Mouse (Mus musculus) forebrain, postnatal 0 days (tissue): Measurements from ENCODE around the gene Sardh. TPM values are rescaled to one million over a fixed set of nuclear protein-coding genes. Genes with fewer than 3 reads are reported as not detected.

Experiments
- ATAC-seq: fragments of 200-750 bp; cut with Nextera tagmentation; 2 replicates; pipeline ENCODE4 v1.8.0; 2017; ENCODE audit warnings: mild to moderate bottlenecking, moderate library complexity
- DNase-seq: peaks from one replicate; pipeline ENCODE4 v3.0.0-alpha.2; 2015
- H3K27ac ChIP-seq: fragments of 300-500 bp; sonication (generic); 2 replicates; pipeline ENCODE4 v1.5.1; 2014; ENCODE audit warnings: low read depth, mild to moderate bottlenecking, antibody characterized with exemption, low read length, moderate library complexity, mixed read lengths
- H3K27me3 ChIP-seq: fragments of 300-500 bp; sonication (generic); 2 replicates; pipeline ENCODE4 v1.6.1; 2014; ENCODE audit warnings: mild to moderate bottlenecking, low read length, mixed read lengths; ENCODE audit not compliant: insufficient read depth
- H3K36me3 ChIP-seq: fragments of 300-500 bp; sonication (generic); 2 replicates; pipeline ENCODE4 v1.6.1; 2014; ENCODE audit warnings: mild to moderate bottlenecking, moderate library complexity; ENCODE audit not compliant: insufficient read depth
- H3K4me1 ChIP-seq: fragments of 300-500 bp; sonication (generic); 2 replicates; pipeline ENCODE4 v1.6.1; 2014; ENCODE audit warnings: antibody characterized with exemption; ENCODE audit not compliant: insufficient read depth
- H3K4me2 ChIP-seq: fragments of 300-500 bp; sonication (generic); 2 replicates; pipeline ENCODE4 v1.6.1; 2014; ENCODE audit warnings: low read depth, mild to moderate bottlenecking, moderate library complexity
- H3K4me3 ChIP-seq: fragments of 300-500 bp; sonication (generic); 2 replicates; pipeline ENCODE4 v1.5.1; 2014; ENCODE audit warnings: low read depth, low read length, mixed read lengths
- H3K9ac ChIP-seq: fragments of 300-500 bp; sonication (generic); 2 replicates; pipeline ENCODE4 v1.6.1; 2014; ENCODE audit warnings: mild to moderate bottlenecking
- H3K9me3 ChIP-seq: fragments of 300-500 bp; sonication (generic); 2 replicates; pipeline ENCODE4 v1.6.1; 2016; ENCODE audit warnings: low read length
- CTCF ChIP-seq: sonication (generic); IDR thresholded peaks from 2 replicates; pipeline ENCODE4 v1.5.1; 2016; ENCODE audit warnings: antibody characterized with exemption, control low read depth, low read depth
- WGBS: fragments of 180-500 bp; shearing (Covaris S2); extraction: QIAGEN DNeasy Blood & Tissue Kit; methylation state at CpG from one replicate; pipeline ENCODE4 v1.1.7; 2014; 5-methylcytosine and 5-hydroxymethylcytosine counted together
- polyA plus RNA-seq: library from polyadenylated mRNA; unstranded; fragments of >200 nt; fragmentation: Nextera tagmentation; extraction: Ambion mirVana; gene quantifications from 2 replicates; pipeline ENCODE4 v1.2.1, GENCODE M21; 2015
- total RNA-seq: library from RNA; depleted of rRNA; stranded (reverse); fragments of >200 nt; gene quantifications from 2 replicates; pipeline ENCODE4 v1.2.3, GENCODE M21; 2014

The Sardh gene
- total and polyA plus RNA-seq, 2 experiments from 2014 or later: 5.7 to 7.2 TPM

- TF ChIP-seq CTCF: no peak
- no peaks in the 10 kb centered on the region for H3K9me3 ChIP-seq
- 35% methylated on average over 7 of the region's 7 CpGs for WGBS
- H3K9ac ChIP-seq: no peak overlapping the region
- H3K4me1 ChIP-seq: no peaks in the 10 kb centered on the region
- H3K4me3 ChIP-seq: no peak overlapping the region
- H3K36me3 ChIP-seq: no peaks in the 10 kb centered on the region
- H3K27ac ChIP-seq: no peak overlapping the region
- peak; percentile 93 for ATAC-seq
- H3K4me2 ChIP-seq: peak overlapping the region; percentile 21; the same call in 1 of the 2 replicates
- peak; percentile 69 for DNase-seq
- no peaks in the 10 kb centered on the region for H3K27me3 ChIP-seq
Observed at GRCm38 (mm10) chr2:27246712-27247486, 1.2 kb downstream of the Sardh start.

GRCm38 (mm10) chr2:27245947-27246346 lies 2.2 kb downstream of the Sardh start:
- DNase-seq: no peak
- H3K9ac ChIP-seq: no peak overlapping the region
- WGBS: 55% methylated on average over 7 of the region's 7 CpGs
- H3K4me3 ChIP-seq: no peak overlapping the region
- no peaks in the 10 kb centered on the region for H3K4me1 ChIP-seq
- H3K9me3 ChIP-seq: no peaks in the 10 kb centered on the region
- H3K27me3 ChIP-seq: no peaks in the 10 kb centered on the region
- H3K36me3 ChIP-seq: no peaks in the 10 kb centered on the region
- H3K27ac ChIP-seq: no peak overlapping the region
- no peak for ATAC-seq
- no peak for TF ChIP-seq CTCF
- H3K4me2 ChIP-seq: no peak overlapping the region

- peak; percentile 91 for TF ChIP-seq CTCF
- no peak overlapping the region for H3K27ac ChIP-seq
- DNase-seq (peak; percentile 72), ATAC-seq (peak; percentile 45)
- H3K4me1 ChIP-seq: no peaks in the 10 kb centered on the region
- no peaks in the 10 kb centered on the region for H3K27me3 ChIP-seq
- no peaks in the 10 kb centered on the region for H3K36me3 ChIP-seq
- no peak overlapping the region for H3K9ac ChIP-seq
- no peak overlapping the region for H3K4me2 ChIP-seq
- 23% methylated on average over 4 of the region's 4 CpGs for WGBS
- H3K9me3 ChIP-seq: no peaks in the 10 kb centered on the region
- H3K4me3 ChIP-seq: no peak overlapping the region
Observed at GRCm38 (mm10) chr2:27237342-27237741, 10.8 kb downstream of the Sardh start.

- no peak overlapping the region for H3K4me3 ChIP-seq
- H3K9me3 ChIP-seq: no peaks in the 10 kb centered on the region
Observed at GRCm38 (mm10) chr2:27235729-27236128, 12.4 kb downstream of the Sardh start.

GRCm38 (mm10) chr2:27232376-27232775 lies 15.8 kb downstream of the Sardh start:
- Histone ChIP-seq H3K27ac (no peak overlapping the region), H3K9ac (no peak overlapping the region), H3K36me3 (no peaks in the 10 kb centered on the region), H3K27me3 (no peaks in the 10 kb centered on the region), H3K4me3 (no peak overlapping the region), H3K4me1 (no peaks in the 10 kb centered on the region), H3K9me3 (no peaks in the 10 kb centered on the region), H3K4me2 (no peak overlapping the region)
- no peak for DNase-seq
- ATAC-seq: no peak
- 33% methylated on average over 7 of the region's 7 CpGs for WGBS
- no peak for TF ChIP-seq CTCF

More at GRCm38 (mm10) chr2:27235729-27236128, 12.4 kb downstream of the Sardh start:
- ATAC-seq: peak; percentile 86
- H3K9ac ChIP-seq: no peak overlapping the region
- no peak overlapping the region for H3K4me2 ChIP-seq
- 15% methylated on average over 3 of the region's 3 CpGs for WGBS
- no peaks in the 10 kb centered on the region for H3K36me3 ChIP-seq
- no peaks in the 10 kb centered on the region for H3K4me1 ChIP-seq
- TF ChIP-seq CTCF: peak; percentile 94
- H3K27me3 ChIP-seq: no peaks in the 10 kb centered on the region
- no peak overlapping the region for H3K27ac ChIP-seq
- peak; percentile 88 for DNase-seq

- H3K9ac ChIP-seq: no peak overlapping the region
Observed at GRCm38 (mm10) chr2:27229481-27230105, 18.5 kb downstream of the Sardh start.

GRCm38 (mm10) chr2:27228809-27229480 lies 19.2 kb downstream of the Sardh start:
- Histone ChIP-seq H3K27ac (no peak overlapping the region), H3K4me2 (no peak overlapping the region), H3K36me3 (no peaks in the 10 kb centered on the region), H3K27me3 (no peaks in the 10 kb centered on the region), H3K9me3 (no peaks in the 10 kb centered on the region), H3K9ac (no peak overlapping the region), H3K4me3 (no peak overlapping the region), H3K4me1 (no peaks in the 10 kb centered on the region)
- TF ChIP-seq CTCF: no peak
- no peak for DNase-seq
- ATAC-seq: no peak
- WGBS: 75% methylated on average over 5 of the region's 5 CpGs

More at GRCm38 (mm10) chr2:27229481-27230105, 18.5 kb downstream of the Sardh start:
- ATAC-seq (no peak), DNase-seq (no peak)
- no peaks in the 10 kb centered on the region for H3K27me3 ChIP-seq
- 78% methylated on average over 2 of the region's 2 CpGs for WGBS
- no peaks in the 10 kb centered on the region for H3K36me3 ChIP-seq
- H3K27ac ChIP-seq: no peak overlapping the region
- TF ChIP-seq CTCF: no peak
- H3K9me3 ChIP-seq: no peaks in the 10 kb centered on the region
- no peaks in the 10 kb centered on the region for H3K4me1 ChIP-seq
- no peak overlapping the region for H3K4me3 ChIP-seq
- H3K4me2 ChIP-seq: no peak overlapping the region
